Mouse (Mus musculus) monocyte, adult 2 months (primary cell): ENCODE measurements around the gene Slc10a4.
"Not testable (repeated sequence)": the region's sequence is repeated elsewhere in the genome, so short reads cannot be mapped to it uniquely, and the experiment has no call there.

ENCODE experiments used
- DNase-seq, 2 experiments: peaks; one replicate each; pipeline ENCODE4 v3.0.0; 2022; ENCODE audit warnings: low spot score in 2 of 2, low read depth in 1 of 2

Slc10a4 gene

GRCm38 (mm10) chr5:73006784-73007581 lies at the start of gene Slc10a4:
TSS of gene Slc10a4 (plus strand) at chr5:73006883.
- DNase-seq, result no peak

DNA sequence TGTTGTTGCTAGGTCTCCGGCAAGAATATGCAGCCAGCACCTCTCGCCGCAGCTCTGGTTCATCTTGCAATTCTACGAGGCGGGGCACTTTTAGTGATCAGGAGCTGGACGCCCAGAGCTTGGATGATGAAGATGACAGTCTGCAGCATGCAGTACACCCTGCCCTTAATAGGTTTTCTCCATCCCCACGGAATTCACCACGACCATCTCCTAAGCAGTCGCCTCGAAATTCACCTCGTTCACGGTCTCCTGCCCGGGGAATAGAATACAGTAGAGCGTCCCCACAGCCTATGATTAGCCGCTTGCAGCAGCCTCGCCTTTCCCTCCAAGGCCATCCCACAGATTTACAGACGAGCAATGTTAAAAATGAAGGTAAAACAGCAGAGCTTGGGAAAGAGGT lies 49.4 kb upstream of the Slc10a4 start:
- DNase-seq, result no peak

- DNase-seq, result no peak
These were observed 46.6 kb upstream of the Slc10a4 start for GRCm38 (mm10) chr5:72960096-72960495.

DNA sequence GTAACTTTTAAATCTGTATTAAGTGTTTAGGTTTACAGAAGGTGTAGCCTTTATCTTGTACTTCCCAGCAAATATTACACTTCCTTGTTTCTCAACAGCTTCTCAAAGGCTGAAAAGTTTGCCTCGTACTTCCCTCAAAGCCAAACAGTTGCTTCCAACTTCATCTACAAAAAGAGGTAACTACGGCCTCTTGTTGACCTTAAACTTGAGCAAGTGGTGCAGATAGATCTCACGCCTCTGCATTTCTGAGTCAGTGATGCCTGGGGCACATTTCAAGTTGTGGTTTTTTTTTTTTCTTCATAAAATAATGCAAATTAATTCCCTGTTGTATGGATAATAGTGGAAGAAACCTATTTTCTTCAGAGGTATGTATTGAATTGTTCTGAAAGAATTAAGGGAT lies 41.0 kb upstream of the Slc10a4 start:
- no peak for DNase-seq

- no peak for DNase-seq
These were observed 34.2 kb upstream of the Slc10a4 start for GRCm38 (mm10) chr5:72972435-72972834.

DNA sequence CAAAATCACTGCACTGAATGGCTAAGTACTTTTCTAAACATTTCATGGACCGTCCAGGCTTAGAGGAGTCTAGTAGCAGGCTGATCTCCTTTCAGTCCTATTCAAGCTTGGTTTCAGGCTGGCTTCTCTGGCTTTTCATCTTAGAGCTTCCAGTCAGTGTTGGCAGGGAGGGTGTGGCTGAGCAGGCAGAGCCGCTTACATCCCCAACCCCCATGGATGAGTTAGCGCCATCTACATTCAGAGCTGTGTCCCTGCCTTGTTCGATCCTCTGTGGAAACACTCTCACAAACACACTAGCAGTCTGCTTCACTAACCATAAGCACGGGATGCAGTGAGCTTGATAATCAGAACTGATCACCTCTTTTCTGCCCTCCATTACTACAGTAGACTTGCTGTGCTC lies 33.7 kb upstream of the Slc10a4 start:
- DNase-seq, result no peak

DNA sequence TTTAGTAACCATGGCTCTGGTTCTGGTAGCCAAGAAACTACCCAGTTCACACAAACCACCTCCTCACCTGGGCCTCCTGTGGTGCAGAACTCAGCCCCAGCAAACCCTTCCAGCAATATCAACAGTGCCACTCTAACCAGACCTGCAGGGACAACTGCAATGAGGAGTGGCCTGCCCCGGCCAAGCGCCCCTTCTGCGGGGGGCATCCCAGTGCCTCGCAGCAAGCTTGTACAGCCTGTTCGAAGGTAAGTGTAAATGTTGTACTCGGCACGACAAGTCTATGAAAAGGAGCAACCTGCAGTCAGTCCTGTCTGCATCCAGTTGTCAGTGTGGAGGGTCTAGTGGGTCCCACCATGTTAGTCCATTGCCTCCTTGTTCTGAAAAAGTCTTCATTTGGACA lies 32.1 kb upstream of the Slc10a4 start, which contains the start of gene Gm10135:
Gene Gm10135 (minus strand): TSS at position 101 of the 400 bp plus-strand sequence.
- no peak for DNase-seq

DNA sequence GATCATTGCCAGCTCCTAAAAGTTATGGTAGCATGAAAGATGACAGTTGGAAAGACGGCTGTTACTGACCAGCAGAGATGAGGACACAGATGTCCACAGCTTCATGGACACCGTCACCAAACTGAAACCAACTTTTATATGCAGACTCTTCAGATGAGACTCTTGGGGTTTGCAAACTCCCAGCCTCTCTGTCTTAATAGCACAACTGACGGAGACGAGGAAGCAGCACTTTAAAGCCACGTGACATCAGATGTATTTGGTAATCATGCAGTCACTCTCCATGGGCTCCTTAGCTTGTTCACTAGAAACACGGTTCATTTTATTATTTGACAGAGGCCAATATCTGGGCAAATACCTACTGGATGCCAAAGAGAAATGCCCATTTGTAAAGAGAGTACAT lies 30.7 kb upstream of the Slc10a4 start:
- no peak for DNase-seq

DNA sequence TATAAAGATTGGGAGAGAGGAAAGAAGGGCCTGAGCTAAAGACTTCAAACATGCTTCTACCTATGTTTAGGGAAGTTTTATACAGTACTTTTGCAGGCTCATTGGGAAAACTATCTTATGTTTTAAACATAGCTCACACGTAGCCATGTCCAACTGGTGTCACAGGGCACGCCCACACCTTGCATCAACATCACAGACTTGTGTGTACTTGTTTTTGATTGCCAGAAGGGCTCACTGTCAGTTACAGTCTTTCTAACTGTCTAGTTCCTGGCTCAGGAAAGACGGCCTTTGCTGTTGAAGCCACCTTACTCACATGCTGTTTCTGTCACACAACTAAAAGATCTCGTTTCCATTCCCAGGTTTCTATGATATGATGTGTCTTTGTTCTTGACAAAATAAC lies 30.1 kb upstream of the Slc10a4 start:
- no peak for DNase-seq

GRCm38 (mm10) chr5:72984091-72984490 lies 22.6 kb upstream of the Slc10a4 start:
- no peak for DNase-seq

- no peak for DNase-seq
These were observed 18.9 kb upstream of the Slc10a4 start for GRCm38 (mm10) chr5:72987786-72988185.

GRCm38 (mm10) chr5:72989756-72990155 lies 16.9 kb upstream of the Slc10a4 start:
- no peak for DNase-seq

DNA sequence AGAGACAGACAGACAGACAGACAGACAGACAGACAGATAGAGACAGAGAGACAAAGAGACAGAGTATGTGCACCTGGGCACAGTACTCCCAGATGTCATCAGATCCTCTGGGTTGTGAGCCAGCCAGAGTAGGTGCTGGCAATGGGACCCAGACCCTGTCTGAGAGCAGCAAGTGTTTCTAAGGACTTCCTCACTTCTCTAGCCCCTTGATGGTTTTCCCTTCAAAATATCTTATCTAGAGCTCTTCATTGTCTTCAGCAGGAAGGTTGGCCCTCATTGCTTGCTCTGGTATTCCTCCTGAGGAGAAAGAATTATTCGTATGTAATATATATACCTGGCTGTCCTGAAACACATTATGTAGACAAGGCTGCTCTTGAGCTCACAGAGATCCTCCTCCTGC lies 14.2 kb upstream of the Slc10a4 start:
- no peak for DNase-seq

DNA sequence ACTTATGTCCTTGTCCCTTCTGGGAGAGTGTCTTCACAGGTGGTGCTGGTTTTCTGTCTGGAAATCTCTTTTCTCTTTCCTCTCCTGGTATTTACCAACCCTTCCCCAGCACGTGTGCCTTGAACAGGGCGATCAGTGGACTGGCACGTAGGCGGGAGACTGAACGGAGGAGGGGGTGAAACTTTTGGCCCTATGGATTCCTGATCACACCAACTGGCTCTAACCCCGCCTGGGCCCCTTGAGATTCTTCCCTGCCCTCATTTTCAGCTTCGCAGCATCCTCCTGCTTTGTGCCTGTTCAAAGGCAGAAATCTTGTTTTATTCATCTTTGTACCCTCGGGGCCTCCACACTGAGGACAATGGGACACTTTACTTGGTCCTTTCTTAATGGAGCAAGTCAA lies 12.3 kb upstream of the Slc10a4 start:
- DNase-seq, result no peak

DNA sequence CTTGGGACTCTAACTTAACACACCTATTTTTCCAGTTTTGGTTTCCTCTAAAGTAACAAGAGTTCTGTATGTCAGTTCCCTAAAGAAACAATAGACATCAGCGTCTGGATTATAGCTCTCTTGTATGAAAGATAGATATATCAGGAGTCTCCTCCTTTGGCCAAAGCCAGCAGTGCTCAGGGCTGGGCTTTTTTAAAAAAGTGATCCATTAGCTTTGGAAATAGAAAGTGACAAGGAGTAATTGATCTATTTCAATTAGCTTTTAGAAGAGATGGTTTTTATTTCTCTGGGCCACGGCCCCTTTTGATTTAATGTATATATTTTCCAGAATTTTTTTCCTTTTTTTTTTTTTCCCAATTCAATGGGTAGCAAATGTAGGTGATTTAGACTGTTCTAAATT lies 11.8 kb upstream of the Slc10a4 start:
- no peak for DNase-seq

GRCm38 (mm10) chr5:72995379-72995778 lies 11.3 kb upstream of the Slc10a4 start:
- no peak for DNase-seq

DNA sequence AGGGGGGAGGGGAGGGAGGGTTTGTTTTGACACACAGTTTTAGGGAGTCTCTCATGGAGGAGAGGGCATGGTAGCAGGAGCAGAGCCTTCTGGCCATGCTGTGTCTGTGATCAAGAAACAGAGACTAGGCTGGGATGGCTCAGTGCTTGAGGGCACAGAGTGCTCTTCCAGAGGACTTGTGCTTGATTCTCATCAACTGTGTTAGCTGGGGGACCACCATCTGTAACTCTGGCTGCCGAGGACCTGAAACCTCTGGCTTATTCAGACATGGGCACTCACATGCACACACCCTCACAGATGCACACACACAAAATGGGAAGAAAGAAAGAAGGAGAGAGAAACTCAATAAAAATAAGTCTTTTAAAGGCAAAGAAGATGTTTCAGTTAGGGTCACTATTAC lies 8.1 kb upstream of the Slc10a4 start:
- not testable (repeated sequence) for DNase-seq

- DNase-seq, result no peak
These were observed 2.6 kb upstream of the Slc10a4 start for GRCm38 (mm10) chr5:73004046-73004445.

GRCm38 (mm10) chr5:73007582-73007959 lies 888 bp downstream of the Slc10a4 start:
- DNase-seq, result no peak

- not testable (repeated sequence) for DNase-seq
These were observed 1.5 kb downstream of the Slc10a4 start for GRCm38 (mm10) chr5:73008230-73008629.

- DNase-seq, result not testable (repeated sequence)
These were observed 5.1 kb downstream of the Slc10a4 start for GRCm38 (mm10) chr5:73011806-73012205.

GRCm38 (mm10) chr5:73012884-73013610 lies 6.4 kb downstream of the Slc10a4 start:
- DNase-seq, result not testable (repeated sequence)
